Mouse (Mus musculus) heart, embryonic 13.5 days (tissue): ENCODE measurements at regions not wholly inside any gene's neighbourhood (a gene's known extent, or its start where the extent isn't known, plus 50 kb on each side); places are given as distances from the start of the nearest gene placed in this dataset.
A peak's percentile ranks its signal among the peaks of the same experiment; 100 is the strongest.

Experiments used
- ATAC-seq: fragments of 200-750 bp; cut with Nextera tagmentation; 2 replicates; pipeline ENCODE4 v1.8.0; 2017; ENCODE audit warnings: moderate TSS enrichment; ENCODE audit not compliant: insufficient number of reproducible peaks, low FRiP score, low TSS enrichment; ENCODE audit errors: extremely low read depth
- H3K27ac ChIP-seq: fragments of 300-500 bp; sonication (generic); replicated peaks from 2 replicates; pipeline ENCODE4 v1.5.1; 2015; ENCODE audit warnings: moderate library complexity, mild to moderate bottlenecking, inconsistent platforms
- H3K27me3 ChIP-seq: fragments of 300-500 bp; sonication (generic); replicated peaks from 2 replicates; pipeline ENCODE4 v1.6.1; 2015; ENCODE audit warnings: mild to moderate bottlenecking, inconsistent platforms
- H3K36me3 ChIP-seq: fragments of 300-500 bp; sonication (generic); 2 replicates; pipeline ENCODE4 v1.6.1; 2015; ENCODE audit warnings: mild to moderate bottlenecking, inconsistent platforms
- H3K4me1 ChIP-seq: fragments of 300-500 bp; sonication (generic); 2 replicates; pipeline ENCODE4 v1.6.1; 2015; ENCODE audit warnings: inconsistent platforms
- H3K4me2 ChIP-seq: fragments of 300-500 bp; sonication (generic); 2 replicates; pipeline ENCODE4 v1.6.1; 2015; ENCODE audit warnings: inconsistent platforms, mild to moderate bottlenecking, moderate library complexity
- H3K4me3 ChIP-seq: fragments of 300-500 bp; sonication (generic); 2 replicates; pipeline ENCODE4 v1.5.1; 2015; ENCODE audit warnings: moderate library complexity, mild to moderate bottlenecking, inconsistent platforms
- H3K9ac ChIP-seq: fragments of 300-500 bp; sonication (generic); 2 replicates; pipeline ENCODE4 v1.6.1; 2015; ENCODE audit warnings: inconsistent platforms, mild to moderate bottlenecking, moderate library complexity
- H3K9me3 ChIP-seq: fragments of 300-500 bp; sonication (generic); 2 replicates; pipeline ENCODE4 v1.6.1; 2016; ENCODE audit warnings: inconsistent platforms
- WGBS: fragments of 180-500 bp; shearing (Covaris S2); methylation state at CpG from one replicate; pipeline ENCODE4 v1.1.7; 2015; ENCODE audit warnings: mixed read lengths; 5-methylcytosine and 5-hydroxymethylcytosine counted together

DNA sequence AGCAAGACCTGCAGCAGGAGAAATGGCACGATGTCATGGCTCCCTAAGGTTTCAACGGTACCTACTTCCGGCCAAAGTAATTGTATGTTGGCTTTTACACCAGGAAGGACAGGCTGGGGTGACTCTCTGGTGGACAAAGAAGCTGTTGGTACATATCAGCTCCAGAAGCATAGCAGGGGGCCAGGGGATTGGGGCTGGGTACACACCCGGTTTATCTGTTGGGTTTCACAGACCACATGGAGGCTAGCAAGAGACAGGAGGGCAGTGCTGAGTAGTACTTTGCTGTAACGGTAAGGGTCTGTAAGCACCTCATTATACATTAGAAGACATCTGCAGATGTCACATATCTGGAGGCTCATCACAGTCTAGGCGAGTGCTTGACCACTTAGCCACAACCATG is 164.0 kb upstream of the Ubl3 start:
- no peak overlapping the region for H3K4me2 ChIP-seq

GRCm38 (mm10) chr5:148715218-148715991 is 162.8 kb upstream of the Ubl3 start:
- H3K4me3 ChIP-seq, result no peak overlapping the region
- ATAC-seq, result no peak
- H3K4me2 ChIP-seq, result no peak overlapping the region
- 68% methylated on average over 15 of the region's 15 CpGs for WGBS
- no peaks in the 10 kb centered on the region for H3K36me3 ChIP-seq
- no peak overlapping the region for H3K9ac ChIP-seq
- H3K27me3 ChIP-seq, result no peaks in the 10 kb centered on the region
- no peaks in the 10 kb centered on the region for H3K4me1 ChIP-seq
- no peak overlapping the region for H3K27ac ChIP-seq
- H3K9me3 ChIP-seq, result peaks cover 10% of the 10 kb centered on the region; the same call in 1 of the 2 replicates

More for the DNA sequence above, 164.0 kb upstream of the Ubl3 start:
- H3K9ac ChIP-seq, result no peak overlapping the region
- 86% methylated on average over 6 of the region's 6 CpGs for WGBS
- H3K4me3 ChIP-seq, result no peak overlapping the region
- no peaks in the 10 kb centered on the region for H3K36me3 ChIP-seq
- H3K27me3 ChIP-seq, result no peaks in the 10 kb centered on the region
- no peaks in the 10 kb centered on the region for H3K4me1 ChIP-seq
- ATAC-seq, result no peak
- H3K9me3 ChIP-seq, result peaks cover 10% of the 10 kb centered on the region; the same call in 1 of the 2 replicates
- no peak overlapping the region for H3K27ac ChIP-seq

DNA sequence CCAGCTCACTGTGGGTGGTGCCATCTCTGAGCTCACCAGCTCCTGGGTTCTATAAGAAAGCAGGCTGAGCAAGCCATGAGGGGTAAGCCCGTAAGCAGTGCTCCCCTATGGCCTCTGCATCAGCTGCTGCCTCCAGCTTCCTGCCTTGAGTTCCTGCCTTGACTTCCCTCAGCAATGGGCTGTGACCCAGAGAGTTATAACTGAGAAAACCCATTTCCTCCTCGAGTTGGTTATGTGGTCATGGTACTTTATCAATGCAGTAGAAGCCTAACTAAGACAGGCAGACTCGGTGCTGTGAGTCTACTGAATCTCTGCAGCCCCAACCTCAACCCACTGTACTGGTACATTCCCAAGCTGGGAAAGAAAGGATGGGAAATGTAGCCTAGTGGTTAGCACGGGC is 162.2 kb upstream of the Ubl3 start:
- Histone ChIP-seq H3K27me3 (no peaks in the 10 kb centered on the region), H3K4me1 (no peaks in the 10 kb centered on the region), H3K4me2 (no peak overlapping the region), H3K9ac (no peak overlapping the region), H3K9me3 (peaks cover 10% of the 10 kb centered on the region; the same call in 1 of the 2 replicates), H3K27ac (no peak overlapping the region), H3K4me3 (no peak overlapping the region), H3K36me3 (no peaks in the 10 kb centered on the region)
- no peak for ATAC-seq
- WGBS, result 71% methylated on average over 4 of the region's 4 CpGs

- no peaks in the 10 kb centered on the region for H3K36me3 ChIP-seq
- no peaks in the 10 kb centered on the region for H3K27me3 ChIP-seq
- no peak overlapping the region for H3K27ac ChIP-seq
- 84% methylated on average over 5 of the region's 5 CpGs for WGBS
- no peak for ATAC-seq
- no peak overlapping the region for H3K9ac ChIP-seq
- peaks cover 9% of the 10 kb centered on the region; the same call in 1 of the 2 replicates for H3K9me3 ChIP-seq
- H3K4me2 ChIP-seq, result no peak overlapping the region
- H3K4me3 ChIP-seq, result no peak overlapping the region
- peaks cover 6% of the 10 kb centered on the region for H3K4me1 ChIP-seq
These were observed 161.2 kb upstream of the Ubl3 start for GRCm38 (mm10) chr5:148713796-148714195.

DNA sequence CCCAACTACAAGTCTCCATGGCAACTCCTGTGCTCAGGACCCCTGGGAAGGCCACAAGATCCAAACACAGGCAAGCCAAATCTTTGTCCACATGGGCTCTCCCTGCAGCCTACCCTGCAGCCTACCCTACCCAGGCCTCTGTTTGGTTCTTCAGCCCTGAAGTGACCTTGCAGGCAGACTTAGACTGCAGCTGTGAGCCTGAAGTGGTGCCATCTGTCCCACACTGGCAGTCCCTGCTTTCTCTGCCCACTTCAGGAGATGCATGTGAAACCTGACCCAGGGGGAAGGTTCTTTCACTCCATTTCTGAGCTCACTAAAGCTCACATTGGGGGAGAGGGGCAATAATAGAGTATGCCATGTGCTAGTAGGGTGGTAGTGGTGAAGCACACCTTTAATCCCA is 160.4 kb upstream of the Ubl3 start:
- no peaks in the 10 kb centered on the region for H3K36me3 ChIP-seq
- peaks cover 2% of the 10 kb centered on the region; the same call in 1 of the 2 replicates for H3K9me3 ChIP-seq
- H3K9ac ChIP-seq, result no peak overlapping the region
- no peak overlapping the region for H3K4me3 ChIP-seq
- ATAC-seq, result no peak
- H3K4me1 ChIP-seq, result peaks cover 14% of the 10 kb centered on the region
- no peak overlapping the region for H3K27ac ChIP-seq
- H3K27me3 ChIP-seq, result no peaks in the 10 kb centered on the region
- H3K4me2 ChIP-seq, result no peak overlapping the region

GRCm38 (mm10) chr5:148711570-148711969 is 159.0 kb upstream of the Ubl3 start:
- no peaks in the 10 kb centered on the region for H3K9me3 ChIP-seq
- no peaks in the 10 kb centered on the region for H3K27me3 ChIP-seq
- H3K4me1 ChIP-seq, result peaks cover 28% of the 10 kb centered on the region
- H3K27ac ChIP-seq, result no peak overlapping the region
- H3K36me3 ChIP-seq, result no peaks in the 10 kb centered on the region
- no peak overlapping the region for H3K4me3 ChIP-seq
- WGBS, result 73% methylated on average over 5 of the region's 5 CpGs
- no peak for ATAC-seq
- no peak overlapping the region for H3K9ac ChIP-seq
- no peak overlapping the region for H3K4me2 ChIP-seq

GRCm38 (mm10) chr5:148709111-148709771 is 156.7 kb upstream of the Ubl3 start:
- H3K9me3 ChIP-seq, result no peaks in the 10 kb centered on the region
- ATAC-seq, result no peak
- peaks cover 34% of the 10 kb centered on the region for H3K4me1 ChIP-seq
- WGBS, result 43% methylated on average over 10 of the region's 10 CpGs
- peak overlapping the region; percentile 45 for H3K4me2 ChIP-seq
- H3K27ac ChIP-seq, result 0 out of 2 replicates have a peak overlapping the region, but pooled peaks have one; percentile 61
- H3K9ac ChIP-seq, result peak overlapping the region; percentile 58
- no peaks in the 10 kb centered on the region for H3K27me3 ChIP-seq
- no peaks in the 10 kb centered on the region for H3K36me3 ChIP-seq
- no peak overlapping the region for H3K4me3 ChIP-seq

DNA sequence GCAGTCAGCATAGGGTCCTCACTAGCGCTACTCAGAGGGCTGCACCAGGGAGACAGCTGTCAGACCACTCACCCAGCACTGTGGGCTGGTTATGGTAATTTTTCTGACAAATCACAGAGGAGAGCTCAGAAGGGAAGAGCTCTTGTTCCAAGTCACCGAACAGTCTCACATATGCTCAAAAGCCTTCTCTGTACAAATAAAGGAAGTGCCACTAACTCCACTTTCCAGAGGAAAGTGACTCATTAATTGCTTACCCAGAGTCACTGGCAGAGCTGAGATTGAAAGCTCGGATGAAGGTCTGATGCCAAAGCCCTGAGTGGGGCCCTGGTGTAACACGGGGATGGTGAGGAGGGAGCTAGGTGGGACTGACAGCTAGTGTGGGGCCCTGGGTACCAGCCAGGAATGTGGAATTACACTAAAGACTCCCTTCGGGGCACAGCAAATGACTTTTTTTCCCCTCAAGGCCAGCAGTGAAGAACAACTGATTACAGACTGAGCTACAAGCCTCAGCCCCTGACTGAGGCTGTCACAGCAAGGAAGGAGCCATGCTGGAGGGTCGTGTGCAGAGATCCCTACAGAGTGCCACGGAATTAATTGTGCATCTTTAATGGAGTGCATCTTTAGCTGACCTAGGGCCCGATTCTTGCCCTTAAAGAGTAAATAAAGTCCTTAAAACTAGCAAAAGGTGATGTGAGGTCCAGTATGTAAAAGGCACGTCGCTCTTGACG is 155.6 kb upstream of the Ubl3 start:
- no peaks in the 10 kb centered on the region for H3K27me3 ChIP-seq
- H3K27ac ChIP-seq, result peak overlapping the region; percentile 61
- no peaks in the 10 kb centered on the region for H3K36me3 ChIP-seq
- ATAC-seq, result no peak
- no peaks in the 10 kb centered on the region for H3K9me3 ChIP-seq
- peak overlapping the region; percentile 45 for H3K4me2 ChIP-seq
- H3K4me1 ChIP-seq, result peaks cover 34% of the 10 kb centered on the region
- peak overlapping the region; percentile 58 for H3K9ac ChIP-seq
- 19% methylated on average over 11 of the region's 11 CpGs for WGBS
- no peak overlapping the region for H3K4me3 ChIP-seq

DNA sequence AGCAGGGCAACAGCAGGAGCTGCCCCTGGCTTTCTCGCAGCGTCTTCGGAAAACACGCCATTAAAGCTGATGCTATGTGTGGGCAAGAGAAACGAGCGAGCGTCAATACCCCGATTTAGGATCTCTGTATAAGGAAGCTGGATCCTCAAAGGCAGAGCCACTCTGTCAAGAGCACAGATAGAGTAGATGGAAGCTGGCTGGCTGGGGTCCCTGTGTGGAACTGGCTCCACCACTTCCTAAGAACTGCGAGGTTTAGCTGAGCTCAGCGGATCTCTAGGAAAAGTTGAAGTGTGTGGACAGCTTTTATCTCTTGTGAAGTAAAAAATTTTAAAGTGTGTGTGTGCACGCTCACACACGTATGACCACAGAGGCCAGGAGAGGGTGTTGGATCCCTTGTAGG is 154.7 kb upstream of the Ubl3 start:
- Histone ChIP-seq H3K36me3 (no peaks in the 10 kb centered on the region), H3K27ac (no peak overlapping the region), H3K4me2 (peak overlapping the region; percentile 25), H3K4me3 (no peak overlapping the region), H3K27me3 (no peaks in the 10 kb centered on the region), H3K9me3 (no peaks in the 10 kb centered on the region), H3K9ac (no peak overlapping the region), H3K4me1 (peaks cover 34% of the 10 kb centered on the region)
- WGBS, result 57% methylated on average over 12 of the region's 12 CpGs
- ATAC-seq, result no peak

- no peaks in the 10 kb centered on the region for H3K27me3 ChIP-seq
- H3K27ac ChIP-seq, result no peak overlapping the region
- peak overlapping the region; percentile 25 for H3K4me2 ChIP-seq
- no peak overlapping the region for H3K4me3 ChIP-seq
- H3K9me3 ChIP-seq, result no peaks in the 10 kb centered on the region
- WGBS, result 65% methylated on average over 16 of the region's 16 CpGs
- H3K4me1 ChIP-seq, result peaks cover 38% of the 10 kb centered on the region
- H3K9ac ChIP-seq, result no peak overlapping the region
- H3K36me3 ChIP-seq, result no peaks in the 10 kb centered on the region
- no peak for ATAC-seq
These were observed 153.9 kb upstream of the Ubl3 start for GRCm38 (mm10) chr5:148706323-148707120.

DNA sequence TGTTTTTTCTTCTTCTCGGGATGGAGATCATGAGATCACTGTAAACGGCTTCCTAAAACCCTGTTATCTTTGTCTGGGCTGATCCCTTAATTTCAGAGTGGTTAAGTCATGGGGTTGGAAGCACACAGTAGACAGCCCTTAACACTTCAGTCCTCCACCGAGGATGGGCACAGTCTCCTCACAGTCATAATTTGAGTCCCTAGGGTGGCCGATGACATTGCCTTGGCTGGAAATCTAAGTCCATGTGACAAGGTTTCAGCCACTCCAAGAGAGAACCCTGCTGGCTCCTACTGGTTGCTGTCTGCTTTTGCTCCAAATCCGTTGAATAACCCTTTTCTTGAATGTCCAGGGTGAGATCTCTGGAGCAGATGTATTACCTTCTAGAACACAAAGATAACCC is 152.2 kb upstream of the Ubl3 start:
- H3K9ac ChIP-seq, result no peak overlapping the region
- 35% methylated on average over 5 of the region's 5 CpGs for WGBS
- H3K27ac ChIP-seq, result no peak overlapping the region
- H3K9me3 ChIP-seq, result no peaks in the 10 kb centered on the region
- H3K4me1 ChIP-seq, result peaks cover 38% of the 10 kb centered on the region
- no peak overlapping the region for H3K4me3 ChIP-seq
- no peaks in the 10 kb centered on the region for H3K27me3 ChIP-seq
- ATAC-seq, result no peak
- no peaks in the 10 kb centered on the region for H3K36me3 ChIP-seq
- no peak overlapping the region for H3K4me2 ChIP-seq
